Mouse (Mus musculus): ENCODE results near the gene Dlg2.

DNA sequence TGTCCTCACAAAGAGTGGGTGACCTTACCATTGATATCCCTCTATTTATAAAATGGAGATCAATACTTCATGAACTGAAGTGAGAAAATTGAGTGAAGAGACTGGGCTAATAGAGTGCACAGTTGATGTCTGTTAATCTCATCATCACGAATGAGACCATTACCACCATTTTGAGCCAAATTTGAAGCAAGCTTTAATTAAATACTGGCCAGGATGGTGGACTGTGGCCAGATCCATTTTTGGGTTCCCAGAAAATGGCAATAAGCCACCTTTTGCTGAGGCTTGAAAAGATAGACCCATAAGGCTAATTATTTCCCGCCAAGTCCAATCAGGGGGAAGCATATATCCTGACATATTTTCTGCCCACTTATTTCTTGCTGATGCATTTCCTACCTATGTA is 1421.0 kb downstream of the Dlg2 start:
- TF ChIP-seq POLR2A (IDR thresholded peaks at IDR 0.05; ENCODE audit: borderline replicate concordance, low read depth, low read length) (no peak), CTCF (IDR thresholded peaks at IDR 0.05; ENCODE audit: low read depth, low read length) (no peak)

Measured in bone marrow macrophage, adult 2 months (primary cell).